Comparison of ENCODE assay signal across 8 mouse cellular contexts in genomic region chr16:37687301-37687980, GRCm38 (mm10). TPM values are rescaled to one million over a fixed set of nuclear protein-coding genes. Genes with fewer than 3 reads are reported as not detected.
DNase-seq lines count a peak whose midpoint lies in the region; ATAC-seq lines count a peak whose summit lies in the region.

No protein-coding gene starts in this region.

- H3K4me2 ChIP-seq in forebrain, embryonic 13.5 days = no peak overlapping the region
- H3K4me2 ChIP-seq in neural tube, embryonic 13.5 days = no peak overlapping the region
- H3K4me2 ChIP-seq in neural tube, embryonic 15.5 days = no peak overlapping the region
- peak overlapping the region; percentile 35 for H3K4me2 ChIP-seq in heart, embryonic 12.5 days

- no peak for DNase-seq in forebrain, embryonic 10.5 days (ENCODE audit: extremely low spot score, low spot score)
- DNase-seq in testis, postnatal 14 days (ENCODE audit: low spot score) = peak; percentile 17
- no peak for DNase-seq in cerebellum, adult 11-12 months
- DNase-seq in spleen, postnatal 14 days (ENCODE audit: low spot score in 2 of 2) = no peak

- no peak for ATAC-seq in forebrain, embryonic 13.5 days
- ATAC-seq in neural tube, embryonic 13.5 days (ENCODE audit: low read depth) = no peak
- ATAC-seq in neural tube, embryonic 15.5 days (ENCODE audit: low FRiP score) = no peak
- ATAC-seq in heart, embryonic 12.5 days (ENCODE audit: insufficient number of reproducible peaks, low FRiP score) = no peak

- no peaks in the 10 kb centered on the region for H3K9me3 ChIP-seq in forebrain, embryonic 10.5 days
- H3K9me3 ChIP-seq in forebrain, embryonic 13.5 days (replicated peaks) = no peaks in the 10 kb centered on the region
- H3K9me3 ChIP-seq in neural tube, embryonic 13.5 days = no peaks in the 10 kb centered on the region
- no peaks in the 10 kb centered on the region for H3K9me3 ChIP-seq in neural tube, embryonic 15.5 days (replicated peaks)
- no peaks in the 10 kb centered on the region for H3K9me3 ChIP-seq in heart, embryonic 12.5 days (replicated peaks)

- no peak overlapping the region for H3K9ac ChIP-seq in forebrain, embryonic 13.5 days
- H3K9ac ChIP-seq in neural tube, embryonic 13.5 days = peak overlapping the region; percentile 31; the same call in 1 of the 2 replicates
- H3K9ac ChIP-seq in neural tube, embryonic 15.5 days (replicated peaks) = no peak overlapping the region
- H3K9ac ChIP-seq in heart, embryonic 12.5 days = no peak overlapping the region

- H3K36me3 ChIP-seq in forebrain, embryonic 10.5 days (replicated peaks) = no peaks in the 10 kb centered on the region
- no peaks in the 10 kb centered on the region for H3K36me3 ChIP-seq in forebrain, embryonic 13.5 days (ENCODE audit: poor library complexity, severe bottlenecking)
- no peaks in the 10 kb centered on the region for H3K36me3 ChIP-seq in neural tube, embryonic 13.5 days
- no peaks in the 10 kb centered on the region for H3K36me3 ChIP-seq in neural tube, embryonic 15.5 days
- H3K36me3 ChIP-seq in heart, embryonic 12.5 days = no peaks in the 10 kb centered on the region

- 84% methylated on average over 14 of the region's 14 CpGs for WGBS in forebrain, embryonic 10.5 days
- 71% methylated on average over 14 of the region's 14 CpGs for WGBS in forebrain, embryonic 13.5 days
- 76% methylated on average over 14 of the region's 14 CpGs for WGBS in neural tube, embryonic 13.5 days
- 79% methylated on average over 14 of the region's 14 CpGs for WGBS in neural tube, embryonic 15.5 days
- WGBS in heart, embryonic 12.5 days = 61% methylated on average over 14 of the region's 14 CpGs

- H3K27ac ChIP-seq in forebrain, embryonic 10.5 days = peak overlapping the region; percentile 21; the same call in 1 of the 2 replicates
- no peak overlapping the region for H3K27ac ChIP-seq in forebrain, embryonic 13.5 days
- H3K27ac ChIP-seq in neural tube, embryonic 13.5 days (replicated peaks) = 0 out of 2 replicates have a peak overlapping the region, but pooled peaks have one; percentile 3
- H3K27ac ChIP-seq in neural tube, embryonic 15.5 days (replicated peaks) = no peak overlapping the region
- peak overlapping the region; percentile 69 for H3K27ac ChIP-seq in heart, embryonic 12.5 days (ENCODE audit: poor library complexity, severe bottlenecking)

- peaks cover 57% of the 10 kb centered on the region for H3K4me1 ChIP-seq in forebrain, embryonic 10.5 days
- peaks cover 36% of the 10 kb centered on the region for H3K4me1 ChIP-seq in forebrain, embryonic 13.5 days
- H3K4me1 ChIP-seq in neural tube, embryonic 13.5 days (replicated peaks) = peaks cover 48% of the 10 kb centered on the region
- peaks cover 44% of the 10 kb centered on the region for H3K4me1 ChIP-seq in neural tube, embryonic 15.5 days
- peaks cover 67% of the 10 kb centered on the region for H3K4me1 ChIP-seq in heart, embryonic 12.5 days (replicated peaks)

- no peak overlapping the region for H3K4me3 ChIP-seq in forebrain, embryonic 10.5 days
- H3K4me3 ChIP-seq in forebrain, embryonic 13.5 days = no peak overlapping the region
- no peak overlapping the region for H3K4me3 ChIP-seq in neural tube, embryonic 13.5 days
- H3K4me3 ChIP-seq in neural tube, embryonic 15.5 days (replicated peaks) = no peak overlapping the region
- H3K4me3 ChIP-seq in heart, embryonic 12.5 days = no peak overlapping the region

- H3K27me3 ChIP-seq in forebrain, embryonic 10.5 days (ENCODE audit: poor library complexity, severe bottlenecking) = peaks cover 19% of the 10 kb centered on the region
- no peaks in the 10 kb centered on the region for H3K27me3 ChIP-seq in forebrain, embryonic 13.5 days
- no peaks in the 10 kb centered on the region for H3K27me3 ChIP-seq in neural tube, embryonic 13.5 days
- no peaks in the 10 kb centered on the region for H3K27me3 ChIP-seq in neural tube, embryonic 15.5 days (replicated peaks)
- H3K27me3 ChIP-seq in heart, embryonic 12.5 days (replicated peaks) = no peaks in the 10 kb centered on the region

RNA-seq across cellular contexts. Expression of gene Ndufb4, which starts 33.2 kb away (rescaled TPM):
- 44.8 and 47.6 TPM in 2 replicates for polyA plus RNA-seq in forebrain, embryonic 10.5 days (2016; fragmentation: Nextera tagmentation; extraction: Ambion mirVana)
- 59.4 and 75.9 TPM in 2 replicates for polyA plus RNA-seq in forebrain, embryonic 13.5 days (2015; fragmentation: Nextera tagmentation; extraction: Ambion mirVana)
- 68.9 and 85.0 TPM in 2 replicates for polyA plus RNA-seq in neural tube, embryonic 13.5 days (2015; fragmentation: Nextera tagmentation; extraction: Ambion mirVana)
- 60.2 and 69.7 TPM in 2 replicates for polyA plus RNA-seq in neural tube, embryonic 15.5 days (2015; fragmentation: Nextera tagmentation; extraction: Ambion mirVana)
- 94.1 and 110 TPM in 2 replicates for polyA plus RNA-seq in heart, embryonic 12.5 days (2016; fragmentation: Nextera tagmentation; extraction: Ambion mirVana)

Comparison
In these comparisons a context has a peak if more than half of its experiments do, and no peak if none do; other contexts are left out.
1. H3K27ac ChIP-seq: peak in forebrain, embryonic 10.5 days (single experiment), neural tube, embryonic 13.5 days (single experiment) and heart, embryonic 12.5 days (single experiment); none in forebrain, embryonic 13.5 days (single experiment) and neural tube, embryonic 15.5 days (single experiment).